Mouse (Mus musculus) small intestine, adult 2 months (tissue): ENCODE measurements around the gene Csrnp3.

Source experiments
- CTCF ChIP-seq: fragments of 200-500 bp; IDR thresholded peaks from 2 replicates; pipeline ENCODE4 v1.5.1; 2012; ENCODE audit warnings: low read depth, mild to moderate bottlenecking, control low read depth, inconsistent platforms, low read length, moderate library complexity, mixed read lengths; ENCODE audit not compliant: insufficient replicate concordance, insufficient read length; ENCODE audit errors: extremely low read depth
- POLR2A ChIP-seq: fragments of 200-500 bp; IDR thresholded peaks from 2 replicates; pipeline ENCODE4 v1.6.1; 2012; ENCODE audit warnings: low read depth, mild to moderate bottlenecking, control low read depth, inconsistent platforms, low read length, moderate library complexity

DNA sequence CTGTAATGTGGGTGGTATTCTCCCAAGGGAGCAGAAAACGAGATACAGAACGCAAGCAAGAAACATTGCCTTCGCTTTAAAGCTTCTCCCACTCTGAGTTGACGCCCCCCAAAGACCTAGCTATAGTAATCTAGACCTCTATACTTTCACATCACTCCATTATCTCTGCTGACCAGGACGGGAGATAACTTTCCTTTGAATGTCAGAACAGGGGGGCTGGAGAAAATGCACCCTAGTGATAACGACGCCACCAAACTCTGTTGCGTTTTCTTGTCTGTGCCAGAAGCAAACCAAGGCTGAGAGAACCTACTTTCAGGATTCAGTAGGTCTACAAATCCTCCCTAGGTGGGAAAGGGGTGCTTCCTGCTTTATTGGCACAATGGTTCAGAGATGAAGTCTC is 47.7 kb downstream of the Csrnp3 start:
- TF ChIP-seq POLR2A (no peak), CTCF (no peak)
